Mouse (Mus musculus) heart, embryonic 15.5 days (tissue): ENCODE measurements around the gene Gm49601. TPM values are rescaled to one million over a fixed set of nuclear protein-coding genes. Genes with fewer than 3 reads are reported as not detected.

Source experiments
- ATAC-seq: fragments of 200-750 bp; cut with Nextera tagmentation; replicated peaks from 2 replicates; pipeline ENCODE4 v1.8.0; 2017; ENCODE audit warnings: low read depth, moderate TSS enrichment; ENCODE audit not compliant: insufficient number of reproducible peaks, insufficient read depth, low FRiP score
- H3K27ac ChIP-seq: fragments of 300-500 bp; sonication (generic); 2 replicates; pipeline ENCODE4 v1.5.1; 2015; ENCODE audit warnings: mild to moderate bottlenecking, inconsistent platforms
- H3K27me3 ChIP-seq: fragments of 300-500 bp; sonication (generic); 2 replicates; pipeline ENCODE4 v1.6.1; 2015; ENCODE audit warnings: inconsistent platforms
- H3K36me3 ChIP-seq: fragments of 300-500 bp; sonication (generic); 2 replicates; pipeline ENCODE4 v1.6.1; 2015; ENCODE audit warnings: mild to moderate bottlenecking, inconsistent platforms
- H3K4me1 ChIP-seq: fragments of 300-500 bp; sonication (generic); replicated peaks from 2 replicates; pipeline ENCODE4 v1.6.1; 2015; ENCODE audit warnings: inconsistent platforms
- H3K4me2 ChIP-seq: fragments of 300-500 bp; sonication (generic); 2 replicates; pipeline ENCODE4 v1.6.1; 2015; ENCODE audit warnings: inconsistent platforms, mild to moderate bottlenecking, moderate library complexity
- H3K4me3 ChIP-seq: fragments of 300-500 bp; sonication (generic); 2 replicates; pipeline ENCODE4 v1.5.1; 2015; ENCODE audit warnings: mild to moderate bottlenecking, inconsistent platforms
- H3K9ac ChIP-seq: fragments of 300-500 bp; sonication (generic); 2 replicates; pipeline ENCODE4 v1.6.1; 2015; ENCODE audit warnings: mild to moderate bottlenecking, inconsistent platforms
- H3K9me3 ChIP-seq: fragments of 300-500 bp; sonication (generic); replicated peaks from 2 replicates; pipeline ENCODE4 v1.6.1; 2016; ENCODE audit warnings: inconsistent platforms
- WGBS: fragments of 180-500 bp; shearing (Covaris S2); methylation state at CpG from one replicate; pipeline ENCODE4 v1.1.7; 2015; ENCODE audit warnings: mixed read lengths; 5-methylcytosine and 5-hydroxymethylcytosine counted together
- polyA plus RNA-seq: library from polyadenylated mRNA; unstranded; fragments of >200 nt; fragmentation: Nextera tagmentation; extraction: Ambion mirVana; gene quantifications from 2 replicates; pipeline ENCODE4 v1.2.1, GENCODE M21; 2015

Gene Gm49601
- polyA plus RNA-seq, 1 experiment from 2014 or later = 0.94 TPM

DNA sequence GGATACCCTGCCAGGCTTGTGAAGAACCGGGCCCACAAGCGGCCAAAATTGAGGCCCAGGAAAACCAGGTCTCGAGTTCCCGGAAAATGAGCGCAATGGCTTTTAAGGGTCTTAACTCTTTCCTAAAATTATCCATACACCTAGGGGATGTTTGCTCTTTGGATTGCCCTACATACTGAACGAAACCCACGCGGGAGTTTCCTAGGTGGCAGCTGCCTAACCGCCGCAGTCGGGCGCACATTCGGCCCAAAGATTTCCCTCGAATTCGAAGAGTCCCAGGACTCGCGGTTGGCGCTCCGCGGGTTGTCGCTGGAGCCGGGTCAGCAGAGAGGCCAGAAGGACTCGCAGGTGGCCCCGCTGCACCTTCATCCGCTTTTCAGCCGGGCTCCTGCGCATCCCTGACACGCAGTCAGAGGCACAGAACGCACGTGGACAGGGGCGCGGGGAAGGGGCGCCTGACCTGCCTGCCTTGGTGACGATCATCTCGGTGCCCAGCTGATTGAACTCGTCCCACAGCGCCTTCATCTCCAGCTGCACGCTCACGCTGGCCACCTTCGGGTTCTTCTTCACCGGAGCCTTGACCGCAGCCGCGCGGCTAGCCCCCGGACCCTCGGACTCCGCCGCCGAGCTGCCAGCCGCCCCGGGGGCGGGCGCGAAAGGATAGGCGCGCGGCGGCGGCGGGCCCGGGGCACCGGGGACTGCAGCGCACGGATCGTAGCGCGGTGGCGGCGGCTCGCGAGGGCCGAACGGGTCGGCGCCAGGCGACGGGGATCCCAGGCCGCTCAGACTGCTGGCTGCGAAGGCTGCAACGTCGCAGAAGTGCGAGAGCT lies 39.9 kb downstream of the Gm49601 start:
- Histone ChIP-seq H3K27me3 (peaks cover 100% of the 10 kb centered on the region), H3K9me3 (no peaks in the 10 kb centered on the region), H3K27ac (no peak overlapping the region), H3K4me1 (peaks cover 63% of the 10 kb centered on the region), H3K9ac (peak overlapping the region; percentile 37), H3K4me3 (peak overlapping the region; percentile 53), H3K4me2 (peak overlapping the region; percentile 83), H3K36me3 (no peaks in the 10 kb centered on the region)
- 3% methylated on average over 83 of the region's 83 CpGs for WGBS
- ATAC-seq = no peak

DNA sequence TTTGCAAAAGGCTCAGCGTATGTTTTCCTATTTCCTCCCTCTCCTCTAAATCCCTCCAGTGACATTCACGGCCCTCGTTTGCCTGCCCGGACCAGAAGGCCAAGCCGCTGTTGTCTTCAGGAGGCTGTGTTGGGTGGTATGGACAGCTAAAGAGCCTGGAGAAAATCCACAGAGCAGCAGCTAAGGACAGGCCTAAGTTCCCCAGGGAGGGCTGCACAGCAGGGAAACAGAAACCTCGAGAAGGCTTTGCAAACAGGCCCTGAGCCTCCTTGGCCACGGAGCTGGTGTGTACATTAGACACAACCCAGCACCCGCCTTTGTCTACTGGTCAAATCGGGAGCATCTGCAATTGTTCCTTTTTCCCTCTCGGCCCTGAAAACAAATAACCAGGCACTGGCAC lies 40.6 kb downstream of the Gm49601 start:
- WGBS = 34% methylated on average over 10 of the region's 10 CpGs
- no peak for ATAC-seq
- H3K27me3 ChIP-seq = peaks cover 100% of the 10 kb centered on the region
- H3K27ac ChIP-seq = no peak overlapping the region
- no peaks in the 10 kb centered on the region for H3K9me3 ChIP-seq
- H3K4me1 ChIP-seq = peaks cover 63% of the 10 kb centered on the region
- peak overlapping the region; percentile 53 for H3K4me3 ChIP-seq
- no peaks in the 10 kb centered on the region for H3K36me3 ChIP-seq
- H3K4me2 ChIP-seq = peak overlapping the region; percentile 83
- H3K9ac ChIP-seq = no peak overlapping the region

DNA sequence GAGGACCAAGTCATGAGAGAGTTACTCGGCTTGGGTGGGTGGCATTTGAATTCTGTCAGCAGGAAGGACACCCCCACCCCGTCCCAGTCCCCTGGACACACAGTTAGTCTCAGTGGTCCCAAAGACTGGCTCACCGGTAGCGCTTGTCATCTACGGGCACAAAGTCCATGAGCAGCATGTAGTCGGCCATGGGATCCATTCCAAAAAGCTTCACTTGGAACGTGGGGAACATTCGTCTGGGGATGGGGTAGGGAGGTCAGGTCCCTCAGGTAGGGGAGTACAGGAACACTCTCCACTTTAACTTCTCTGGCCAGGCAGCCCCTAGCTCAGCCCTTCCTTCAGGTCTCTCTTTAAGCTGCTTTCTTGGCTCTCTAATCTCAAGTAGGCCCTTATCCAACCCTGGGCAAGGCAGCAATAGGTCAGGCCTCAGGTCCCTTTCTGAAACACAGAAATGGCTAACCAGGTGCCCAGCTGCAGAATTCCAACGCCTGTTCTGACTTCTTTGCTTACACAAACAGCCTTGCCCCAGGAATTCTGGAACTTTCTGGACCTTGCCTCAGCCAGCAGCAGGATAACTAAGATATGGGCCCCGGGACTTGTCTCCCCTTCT lies 41.2 kb downstream of the Gm49601 start:
- peaks cover 100% of the 10 kb centered on the region for H3K27me3 ChIP-seq
- no peaks in the 10 kb centered on the region for H3K36me3 ChIP-seq
- H3K4me1 ChIP-seq = peaks cover 57% of the 10 kb centered on the region
- H3K4me2 ChIP-seq = 0 out of 2 replicates have a peak overlapping the region, but pooled peaks have one; percentile 83
- no peak overlapping the region for H3K27ac ChIP-seq
- no peak overlapping the region for H3K9ac ChIP-seq
- no peaks in the 10 kb centered on the region for H3K9me3 ChIP-seq
- 53% methylated on average over 10 of the region's 10 CpGs for WGBS
- H3K4me3 ChIP-seq = 0 out of 2 replicates have a peak overlapping the region, but pooled peaks have one; percentile 8
- no peak for ATAC-seq

DNA sequence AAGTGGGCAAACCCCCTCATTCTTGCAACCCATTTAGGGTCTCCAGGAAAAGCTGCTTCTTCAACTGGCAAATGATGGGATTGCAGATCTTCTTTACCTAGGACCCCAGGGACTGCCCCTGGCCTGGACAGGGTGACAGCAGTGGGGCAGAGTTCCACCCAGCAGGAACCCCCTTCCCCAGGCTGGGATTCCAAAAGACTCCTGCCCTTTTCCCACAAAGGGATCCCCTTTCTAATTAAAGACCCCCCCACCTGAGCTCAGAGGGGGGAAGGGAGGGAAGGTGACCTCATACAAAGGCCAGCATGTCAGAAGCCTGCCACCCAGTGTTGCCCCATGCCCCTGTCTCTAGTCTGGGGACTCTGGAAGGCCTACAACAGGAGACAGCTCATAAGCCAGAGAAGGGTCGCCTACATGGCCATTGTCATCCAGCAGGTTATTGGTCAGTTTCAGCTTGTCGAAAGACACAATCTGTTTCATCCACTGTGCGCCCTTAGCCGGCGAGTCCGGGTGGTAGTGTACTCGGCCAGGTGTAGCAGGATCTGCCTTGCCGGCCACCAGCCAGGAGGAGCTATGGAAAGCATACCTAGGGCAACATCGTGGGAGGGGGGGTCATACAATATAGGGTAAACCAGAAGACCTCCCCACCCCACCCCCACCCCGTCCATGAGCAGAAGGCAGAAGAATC lies 42.4 kb downstream of the Gm49601 start:
- Histone ChIP-seq H3K9me3 (no peaks in the 10 kb centered on the region), H3K4me3 (no peak overlapping the region), H3K27me3 (peaks cover 97% of the 10 kb centered on the region), H3K4me2 (no peak overlapping the region), H3K9ac (no peak overlapping the region), H3K27ac (no peak overlapping the region), H3K4me1 (peaks cover 52% of the 10 kb centered on the region), H3K36me3 (no peaks in the 10 kb centered on the region)
- 55% methylated on average over 10 of the region's 10 CpGs for WGBS
- ATAC-seq = no peak

DNA sequence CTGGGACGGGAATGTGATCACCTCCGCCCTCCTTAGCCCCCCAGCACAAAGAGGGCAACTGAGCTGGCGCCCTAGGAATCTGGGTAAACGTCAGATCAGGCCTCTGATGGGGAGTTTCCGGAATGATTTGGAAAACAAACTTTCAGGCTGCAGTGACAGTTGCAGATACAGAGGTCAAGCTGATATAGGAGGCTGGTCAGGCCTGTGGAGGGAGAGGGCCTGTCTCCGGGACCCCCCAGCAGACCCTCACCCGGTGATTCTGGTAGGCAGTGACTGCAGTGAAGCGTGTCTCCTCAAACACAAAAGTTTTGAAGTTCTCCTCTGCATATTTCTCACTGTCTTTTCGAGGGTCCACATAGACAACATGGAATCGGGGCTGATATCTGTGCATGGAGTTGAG lies 43.1 kb downstream of the Gm49601 start:
- Histone ChIP-seq H3K27ac (no peak overlapping the region), H3K36me3 (no peaks in the 10 kb centered on the region), H3K4me3 (no peak overlapping the region), H3K4me2 (no peak overlapping the region), H3K9ac (no peak overlapping the region), H3K4me1 (peaks cover 46% of the 10 kb centered on the region), H3K27me3 (peaks cover 95% of the 10 kb centered on the region), H3K9me3 (no peaks in the 10 kb centered on the region)
- ATAC-seq = no peak
- WGBS = 47% methylated on average over 10 of the region's 10 CpGs

DNA sequence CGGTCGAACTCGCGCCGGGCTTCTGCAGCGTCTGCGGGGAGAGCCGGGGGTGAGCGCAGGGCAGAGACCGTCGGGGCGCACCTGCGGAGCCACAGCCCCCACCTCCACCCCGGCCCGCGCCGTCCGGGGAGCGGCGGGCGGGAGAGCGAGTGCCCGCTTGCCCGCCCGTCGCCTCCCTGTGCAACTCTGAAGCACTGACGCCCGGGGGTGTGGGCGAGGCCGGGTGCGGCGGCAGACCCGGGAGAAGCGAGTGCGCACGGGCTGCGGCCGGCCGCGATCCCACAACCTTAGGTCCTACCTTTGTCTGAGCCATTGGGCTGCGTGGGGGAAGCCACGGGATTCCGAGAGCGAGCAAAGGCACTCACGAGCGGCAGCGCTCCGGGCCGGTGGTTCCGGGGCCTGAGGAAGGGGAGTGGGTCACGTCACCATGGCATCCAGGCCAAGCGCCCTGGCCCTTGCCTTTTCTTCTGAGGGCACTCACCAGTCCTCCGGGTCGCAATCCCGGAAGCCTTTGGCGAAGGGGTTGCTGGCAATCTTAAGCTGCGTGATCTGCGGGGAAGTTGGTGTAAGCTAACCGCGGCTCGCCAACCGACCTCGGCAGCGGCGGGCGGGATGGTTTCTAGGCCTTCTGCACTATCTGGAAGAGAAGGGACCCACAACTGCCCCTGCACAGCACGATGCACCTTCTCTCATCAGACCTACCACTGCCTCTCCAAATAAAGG lies 43.6 kb downstream of the Gm49601 start:
- no peak for ATAC-seq
- Histone ChIP-seq H3K27ac (no peak overlapping the region), H3K9ac (peak overlapping the region; percentile 28; the same call in 1 of the 2 replicates), H3K36me3 (no peaks in the 10 kb centered on the region), H3K4me3 (peak overlapping the region; percentile 46), H3K4me1 (peaks cover 41% of the 10 kb centered on the region), H3K27me3 (peaks cover 95% of the 10 kb centered on the region), H3K4me2 (peak overlapping the region; percentile 79), H3K9me3 (no peaks in the 10 kb centered on the region)
- WGBS = 3% methylated on average over 67 of the region's 67 CpGs

DNA sequence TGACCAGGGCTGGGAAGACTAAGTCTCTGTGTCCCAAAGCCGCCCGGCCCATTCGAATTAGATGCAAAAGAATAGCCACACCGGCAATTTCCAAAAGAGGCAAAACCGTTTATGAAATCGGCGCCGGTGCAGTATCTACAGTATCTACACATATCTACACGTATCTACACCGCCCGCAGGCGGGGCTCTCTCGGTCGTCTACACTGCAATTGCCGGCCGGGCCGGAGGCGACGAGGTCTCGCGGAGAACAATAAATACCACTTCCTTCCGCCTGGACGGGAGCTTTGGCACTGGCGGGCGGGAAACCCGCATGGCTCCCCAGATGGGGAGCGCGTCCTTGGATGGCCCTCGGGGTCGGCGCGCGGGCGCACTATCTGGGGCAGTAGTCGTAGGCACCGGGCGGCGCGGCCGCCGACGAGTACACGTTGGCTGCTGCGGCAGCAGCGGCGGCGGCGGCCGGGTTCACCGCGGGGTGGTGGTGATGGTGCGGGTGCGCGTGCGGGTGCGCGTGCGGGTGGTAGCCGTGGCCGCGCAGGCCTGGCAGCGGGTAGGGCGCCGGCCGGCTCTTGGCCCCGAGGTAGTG lies 44.5 kb downstream of the Gm49601 start:
- Histone ChIP-seq H3K4me2 (peak overlapping the region; percentile 79), H3K36me3 (no peaks in the 10 kb centered on the region), H3K4me3 (peak overlapping the region; percentile 46), H3K9ac (peak overlapping the region; percentile 28), H3K27ac (no peak overlapping the region), H3K27me3 (peaks cover 93% of the 10 kb centered on the region), H3K9me3 (no peaks in the 10 kb centered on the region), H3K4me1 (peaks cover 34% of the 10 kb centered on the region)
- 2% methylated on average over 58 of the region's 66 CpGs for WGBS
- ATAC-seq = no peak

DNA sequence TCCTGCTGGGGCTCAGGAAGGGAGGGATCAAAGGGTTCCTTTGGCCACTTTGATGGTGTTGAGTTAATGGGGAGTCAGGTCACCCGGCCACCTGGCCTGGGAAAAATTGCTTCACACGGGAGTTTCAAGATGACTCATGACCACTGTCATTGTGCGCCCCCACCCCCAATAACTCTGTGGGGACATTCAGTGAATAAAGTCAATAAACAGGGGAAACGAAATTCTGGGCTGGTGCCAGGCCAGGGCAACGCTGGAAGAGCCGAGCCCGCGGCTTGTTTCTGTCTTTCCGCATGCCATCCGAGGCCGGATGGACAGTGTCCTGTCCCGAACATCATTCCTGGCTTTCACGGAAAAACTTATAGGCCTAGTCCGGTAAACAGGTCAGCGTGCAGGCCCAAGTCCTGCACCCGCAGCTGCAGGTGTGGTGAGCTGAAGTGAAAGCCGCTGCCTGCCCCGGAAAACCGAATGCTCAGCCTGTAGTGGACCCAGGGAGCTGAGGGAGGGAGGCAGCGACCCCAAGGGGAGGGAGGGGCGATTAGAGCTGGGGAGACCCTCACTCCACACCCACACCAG lies 45.1 kb downstream of the Gm49601 start:
- Histone ChIP-seq H3K27me3 (peaks cover 89% of the 10 kb centered on the region), H3K9ac (peak overlapping the region; percentile 28; the same call in 1 of the 2 replicates), H3K4me1 (peaks cover 28% of the 10 kb centered on the region), H3K4me2 (peak overlapping the region; percentile 79), H3K9me3 (no peaks in the 10 kb centered on the region), H3K4me3 (peak overlapping the region; percentile 46), H3K36me3 (no peaks in the 10 kb centered on the region), H3K27ac (no peak overlapping the region)
- 16% methylated on average over 21 of the region's 21 CpGs for WGBS
- no peak for ATAC-seq

DNA sequence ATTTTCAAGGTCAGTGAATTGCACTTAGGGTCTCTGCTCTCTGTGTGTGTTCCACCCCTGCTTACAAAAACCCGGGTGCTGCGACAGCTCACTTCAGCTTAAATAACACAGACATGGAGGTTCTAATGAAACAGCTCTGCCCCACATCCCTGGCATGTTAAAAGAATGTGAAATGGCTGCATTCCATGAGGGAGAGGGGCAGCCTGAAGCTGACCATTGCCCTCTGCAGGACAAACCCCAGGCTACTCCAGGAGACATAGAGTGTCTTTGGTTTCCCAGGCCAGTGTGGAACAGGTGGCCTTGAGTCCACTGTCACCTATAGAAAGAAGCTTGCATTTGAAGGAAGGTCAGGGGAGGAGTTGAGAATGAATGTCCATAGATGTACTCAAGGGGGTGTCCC lies 45.8 kb downstream of the Gm49601 start:
- Histone ChIP-seq H3K27me3 (peaks cover 85% of the 10 kb centered on the region), H3K4me3 (no peak overlapping the region), H3K9ac (no peak overlapping the region), H3K9me3 (no peaks in the 10 kb centered on the region), H3K36me3 (no peaks in the 10 kb centered on the region), H3K4me2 (no peak overlapping the region), H3K4me1 (peaks cover 23% of the 10 kb centered on the region), H3K27ac (no peak overlapping the region)
- 20% methylated on average over 2 of the region's 2 CpGs for whole genome bisulfite sequencing
- no peak for ATAC-seq

DNA sequence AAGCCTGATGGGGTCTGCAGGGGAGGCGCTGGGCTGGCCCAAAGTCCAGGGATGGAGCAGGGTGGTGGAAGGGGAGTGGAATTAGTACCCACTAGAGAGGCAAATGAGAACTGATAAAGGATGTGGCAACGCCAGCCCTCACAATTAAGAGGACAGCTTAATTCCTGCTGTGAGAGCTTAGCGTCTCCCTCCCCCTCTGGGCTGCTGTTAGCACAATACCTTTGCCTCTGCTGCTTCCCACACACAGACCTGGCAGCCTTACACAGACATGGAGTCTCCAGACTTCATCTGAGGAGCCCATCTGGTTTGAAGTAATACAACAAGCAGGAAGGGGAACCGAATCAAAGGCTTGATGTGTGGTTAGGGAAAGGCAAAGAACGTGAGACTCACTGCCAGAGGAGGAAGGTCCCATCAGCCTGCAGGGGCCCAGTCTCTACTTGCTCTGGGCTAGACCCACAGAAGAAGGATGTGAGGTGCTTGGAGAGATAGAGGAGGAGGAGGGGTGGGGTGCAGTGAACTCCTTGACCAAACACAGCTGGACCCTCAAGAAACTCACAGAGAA lies 48.5 kb downstream of the Gm49601 start:
- Histone ChIP-seq H3K27ac (no peak overlapping the region), H3K9ac (no peak overlapping the region), H3K36me3 (no peaks in the 10 kb centered on the region), H3K27me3 (peaks cover 58% of the 10 kb centered on the region), H3K9me3 (no peaks in the 10 kb centered on the region), H3K4me2 (no peak overlapping the region), H3K4me1 (peaks cover 18% of the 10 kb centered on the region), H3K4me3 (no peak overlapping the region)
- ATAC-seq = no peak
- WGBS = 32% methylated on average over 5 of the region's 5 CpGs
